Mouse (Mus musculus): ENCODE measurements around the gene Usp24.

Gene Usp24

GRCm38 (mm10) chr4:106430431-106430830 is 114.4 kb downstream of the Usp24 start:
- no peak for DNase-seq

- no peak for DNase-seq
Observed at GRCm38 (mm10) chr4:106435426-106435825, 119.4 kb downstream of the Usp24 start.

GRCm38 (mm10) chr4:106436475-106436874 is 120.5 kb downstream of the Usp24 start:
- DNase-seq: no peak

GRCm38 (mm10) chr4:106437207-106437606 is 121.2 kb downstream of the Usp24 start:
- no peak for DNase-seq

GRCm38 (mm10) chr4:106438763-106439162 is 122.8 kb downstream of the Usp24 start:
- DNase-seq: no peak

GRCm38 (mm10) chr4:106443182-106443581 is 127.2 kb downstream of the Usp24 start:
- no peak for DNase-seq

GRCm38 (mm10) chr4:106449306-106449705 is 133.3 kb downstream of the Usp24 start:
- DNase-seq: no peak

GRCm38 (mm10) chr4:106452401-106452800 is 136.4 kb downstream of the Usp24 start:
- DNase-seq: no peak

- no peak for DNase-seq
Observed at GRCm38 (mm10) chr4:106453108-106453507, 137.1 kb downstream of the Usp24 start.

- no peak for DNase-seq
Observed at GRCm38 (mm10) chr4:106453516-106453915, 137.5 kb downstream of the Usp24 start.

GRCm38 (mm10) chr4:106454541-106454940 is 138.5 kb downstream of the Usp24 start:
- DNase-seq: no peak

GRCm38 (mm10) chr4:106462016-106462415 is 146.0 kb downstream of the Usp24 start:
- DNase-seq: no peak

- DNase-seq: no peak
Observed at GRCm38 (mm10) chr4:106462524-106462923, 146.5 kb downstream of the Usp24 start.

GRCm38 (mm10) chr4:106463174-106463801 is 147.3 kb downstream of the Usp24 start:
- no peak for DNase-seq

- no peak for DNase-seq
Observed at GRCm38 (mm10) chr4:106467420-106468110, 151.6 kb downstream of the Usp24 start.

GRCm38 (mm10) chr4:106470921-106471320 is 154.9 kb downstream of the Usp24 start:
- DNase-seq: no peak

- DNase-seq: peak; percentile 68
Observed at GRCm38 (mm10) chr4:106472335-106472734, 156.3 kb downstream of the Usp24 start.

- DNase-seq: peak; percentile 56
Observed at GRCm38 (mm10) chr4:106474241-106474640, 158.2 kb downstream of the Usp24 start.

GRCm38 (mm10) chr4:106480545-106480944 is 164.5 kb downstream of the Usp24 start:
- no peak for DNase-seq

GRCm38 (mm10) chr4:106483215-106483727 is 167.3 kb downstream of the Usp24 start:
- DNase-seq: no peak

GRCm38 (mm10) chr4:106483831-106484230 is 167.8 kb downstream of the Usp24 start:
- no peak for DNase-seq

GRCm38 (mm10) chr4:106490620-106491019 is 174.6 kb downstream of the Usp24 start:
- DNase-seq: no peak

Measured in right cerebral cortex, postnatal 25 days (tissue).